Mouse (Mus musculus) layer of hippocampus, postnatal 36 days (tissue): Measurements from ENCODE around the gene Dffa. TPM values are rescaled to one million over a fixed set of nuclear protein-coding genes. Genes with fewer than 3 reads are reported as not detected.
A peak's percentile ranks its signal among the peaks of the same experiment; 100 is the strongest.
"Not testable (repeated sequence)": the region's sequence is repeated elsewhere in the genome, so short reads cannot be mapped to it uniquely, and the experiment has no call there.

ENCODE experiments used
- DNase-seq, 2 experiments: peaks; one replicate each; pipeline ENCODE4 v3.0.0; 2022
- total RNA-seq, 2 experiments: library from RNA; stranded (reverse); gene quantifications; 2 replicates each; pipeline ENCODE4 v1.2.3; 2021

Gene Dffa
- total RNA-seq, 2 experiments from 2014 or later: 49.3 to 52.2 TPM

- DNase-seq: peak; percentile 89 to 90
Observed at GRCm38 (mm10) chr4:149099369-149100017, 4.5 kb upstream of the Dffa start, which contains the start of gene Pex14. Gene Pex14, minus strand, starts transcription at chr4:149099876.

GRCm38 (mm10) chr4:149100449-149100848 lies 3.5 kb upstream of the Dffa start:
- not testable (repeated sequence) for DNase-seq

GRCm38 (mm10) chr4:149101456-149101855 lies 2.5 kb upstream of the Dffa start:
- DNase-seq: no peak

GRCm38 (mm10) chr4:149119978-149120562 lies 16.1 kb downstream of the Dffa start:
- not testable (repeated sequence) for DNase-seq

GRCm38 (mm10) chr4:149123432-149123831 lies 19.5 kb downstream of the Dffa start:
- DNase-seq: no peak

- no peak for DNase-seq
Observed at GRCm38 (mm10) chr4:149125341-149126114, 21.6 kb downstream of the Dffa start.

GRCm38 (mm10) chr4:149126115-149126509 lies 22.2 kb downstream of the Dffa start:
- no peak for DNase-seq

- DNase-seq: no peak
Observed at GRCm38 (mm10) chr4:149126663-149127062, 22.7 kb downstream of the Dffa start, which contains the start of gene Cort. Gene Cort, minus strand, starts transcription at chr4:149126763.

GRCm38 (mm10) chr4:149128467-149128866 lies 24.5 kb downstream of the Dffa start:
- no peak for DNase-seq

GRCm38 (mm10) chr4:149131021-149131752 lies 27.2 kb downstream of the Dffa start:
- DNase-seq: no peak

- no peak for DNase-seq
Observed at GRCm38 (mm10) chr4:149131789-149132565, 28.0 kb downstream of the Dffa start.

- DNase-seq: no peak
Observed at GRCm38 (mm10) chr4:149133395-149133794, 29.4 kb downstream of the Dffa start.

- DNase-seq: no peak
Observed at GRCm38 (mm10) chr4:149136116-149136850, 32.3 kb downstream of the Dffa start.

- DNase-seq: peak; percentile 86
Observed at GRCm38 (mm10) chr4:149136982-149137770, 33.2 kb downstream of the Dffa start, which contains the start of gene Cenps. Gene Cenps, minus strand, starts transcription at chr4:149137629.

- no peak for DNase-seq
Observed at GRCm38 (mm10) chr4:149138515-149138914, 34.6 kb downstream of the Dffa start.

GRCm38 (mm10) chr4:149143594-149143993 lies 39.6 kb downstream of the Dffa start:
- DNase-seq: no peak

GRCm38 (mm10) chr4:149144459-149144858 lies 40.5 kb downstream of the Dffa start:
- DNase-seq: peak; percentile 76 to 81

GRCm38 (mm10) chr4:149145151-149145550 lies 41.2 kb downstream of the Dffa start:
- DNase-seq: no peak

- no peak for DNase-seq
Observed at GRCm38 (mm10) chr4:149147528-149147927, 43.6 kb downstream of the Dffa start.

GRCm38 (mm10) chr4:149148084-149148483 lies 44.1 kb downstream of the Dffa start:
- no peak for DNase-seq
